Mouse (Mus musculus) right cerebral cortex, adult 2 months (tissue): ENCODE data around the gene Ttc7b.

Experiments used
- DNase-seq, 2 experiments: peaks; one replicate each; pipeline ENCODE4 v3.0.0; 2021 to 2022; ENCODE audit warnings: low spot score in 2 of 2

Gene Ttc7b

DNA sequence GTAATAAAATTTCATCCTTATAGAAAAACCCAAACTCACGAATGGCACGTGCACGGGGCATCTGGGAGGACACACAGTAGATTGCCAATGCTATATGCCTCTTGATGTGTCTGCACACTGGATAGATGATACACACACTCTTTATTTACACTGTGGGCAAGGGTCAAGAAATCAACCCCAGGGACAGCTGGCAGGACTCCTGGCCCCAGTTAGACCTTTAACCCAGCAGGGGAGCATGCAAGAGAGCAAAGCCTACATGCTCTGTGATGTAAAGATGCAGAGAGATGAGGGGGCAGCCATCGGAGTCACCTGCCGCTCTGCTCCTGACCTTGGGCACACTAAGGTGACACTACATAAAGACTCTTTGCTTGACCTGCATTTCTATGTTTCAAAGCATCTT lies 32.3 kb downstream of the Ttc7b start:
- DNase-seq: no peak

DNA sequence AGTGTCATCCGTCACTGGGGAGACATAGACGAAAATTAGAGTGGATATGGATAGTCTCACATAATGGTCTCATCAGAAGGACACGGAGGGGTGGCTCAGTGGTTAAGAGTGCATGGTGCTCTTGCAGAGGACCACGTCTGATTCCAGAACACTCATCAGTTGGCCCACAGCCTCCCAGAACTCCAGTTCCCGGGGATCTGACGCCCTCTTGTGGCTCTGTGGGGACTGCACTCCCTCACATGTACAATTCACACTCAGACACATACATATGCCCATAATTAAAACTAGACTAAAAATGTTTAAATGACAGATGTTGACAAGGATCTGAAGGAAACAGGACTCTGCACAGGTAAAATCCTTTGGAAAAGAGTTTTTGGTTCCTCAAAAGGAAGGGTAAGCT lies 34.4 kb downstream of the Ttc7b start:
- no peak for DNase-seq

DNA sequence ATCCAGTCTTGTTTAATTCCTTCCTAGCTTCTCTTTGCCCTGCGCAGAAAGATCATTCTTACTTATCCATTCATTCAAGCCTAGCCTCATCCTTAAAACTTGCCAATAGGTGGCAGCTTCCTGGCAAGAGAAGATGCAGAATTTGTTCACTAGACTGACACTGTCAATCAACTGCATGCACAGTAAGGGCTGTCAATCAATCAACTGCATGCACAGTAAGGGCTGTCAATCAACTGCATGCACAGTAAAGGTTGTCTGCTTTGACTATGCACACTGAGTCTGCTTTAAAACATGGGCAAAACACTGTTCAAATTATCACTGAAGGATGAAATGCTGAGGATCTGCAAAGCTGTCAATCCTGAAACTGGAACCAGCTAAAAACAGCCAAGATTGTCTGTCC lies 37.6 kb downstream of the Ttc7b start:
- no peak for DNase-seq

DNA sequence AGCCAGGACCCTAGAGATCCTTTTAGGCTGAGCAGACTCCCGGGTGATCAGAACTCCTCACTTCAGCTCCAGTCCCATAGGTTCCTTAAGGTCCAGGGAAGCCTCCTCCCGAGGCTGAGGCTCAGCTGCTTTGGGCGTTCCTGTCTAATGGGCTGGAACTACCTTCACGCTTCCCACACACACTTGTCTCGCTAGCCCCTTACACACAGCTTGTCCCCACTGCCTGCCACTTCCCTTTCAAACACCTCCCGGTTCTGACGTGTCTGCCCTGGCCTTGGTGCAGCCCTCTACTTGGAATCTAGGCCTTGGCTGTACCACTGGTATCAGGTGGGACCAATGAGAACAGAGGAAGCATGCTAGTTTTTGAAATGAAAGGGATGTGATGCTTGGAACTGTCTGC lies 38.4 kb downstream of the Ttc7b start:
- DNase-seq: no peak

DNA sequence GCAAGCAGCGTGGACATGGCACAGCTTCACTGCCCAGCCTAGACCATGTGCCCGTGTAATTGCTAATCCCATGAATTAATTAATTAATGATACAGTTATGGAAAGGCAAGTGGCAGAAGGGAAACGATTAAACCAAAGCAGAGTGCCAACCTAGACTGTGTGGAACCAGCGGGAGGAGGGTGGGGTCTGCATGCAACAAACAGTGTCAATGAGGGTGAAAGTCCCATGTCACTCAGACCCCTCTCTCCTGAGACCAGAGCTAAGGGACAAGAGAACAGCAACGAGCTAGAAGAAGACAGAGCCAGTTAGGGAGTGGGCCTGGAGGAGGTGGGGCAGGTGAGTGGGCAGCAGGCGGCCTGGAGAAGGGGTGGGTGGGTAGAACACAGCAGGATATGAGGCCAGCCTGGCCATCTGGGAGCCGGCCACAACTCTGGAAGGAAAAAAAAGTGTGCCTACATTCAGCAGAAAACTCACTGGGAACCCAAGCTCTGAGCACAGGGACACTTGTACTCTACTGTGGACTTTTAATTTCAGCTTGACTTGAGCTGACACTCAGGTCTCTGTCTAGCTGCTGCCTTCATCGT lies 39.1 kb downstream of the Ttc7b start:
- DNase-seq: no peak

DNA sequence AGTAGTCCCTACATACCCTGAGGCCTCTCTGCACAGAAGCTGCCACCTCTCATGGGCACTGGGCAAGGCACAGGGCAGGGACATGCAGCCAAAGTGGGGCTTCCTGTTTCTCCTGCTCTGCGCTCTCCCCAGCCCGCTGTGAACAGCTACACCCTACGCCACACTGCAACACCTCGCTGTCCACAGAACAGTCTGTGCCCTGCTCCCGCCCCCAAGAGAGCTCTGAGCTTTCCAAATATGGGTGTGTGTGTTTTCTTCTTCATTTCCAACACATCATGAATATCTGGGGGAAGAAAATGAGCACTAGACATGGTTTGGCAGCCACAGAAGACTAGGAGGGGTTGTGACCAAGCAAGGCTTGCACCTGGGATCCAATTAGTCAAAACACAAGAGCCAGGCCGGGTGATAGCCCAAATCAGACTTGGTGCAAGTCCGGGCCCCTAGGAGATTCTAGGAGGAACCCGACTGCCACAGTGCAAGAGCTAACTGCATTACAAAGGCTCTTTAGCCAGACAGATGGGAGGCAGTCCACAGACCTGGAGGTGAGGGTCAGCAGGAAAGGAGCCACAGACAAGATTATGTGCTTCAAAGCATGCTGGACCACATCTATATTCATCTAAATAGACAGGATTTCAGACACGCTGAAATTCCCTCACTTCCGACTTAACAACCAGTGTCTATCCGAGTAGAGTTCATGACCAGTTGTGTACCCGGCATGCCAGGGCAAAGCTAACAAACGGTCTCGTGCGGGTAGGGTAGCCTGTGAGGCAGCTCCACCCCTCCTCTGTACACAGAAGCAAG lies 39.8 kb downstream of the Ttc7b start:
- DNase-seq: peak; percentile 60 to 71

DNA sequence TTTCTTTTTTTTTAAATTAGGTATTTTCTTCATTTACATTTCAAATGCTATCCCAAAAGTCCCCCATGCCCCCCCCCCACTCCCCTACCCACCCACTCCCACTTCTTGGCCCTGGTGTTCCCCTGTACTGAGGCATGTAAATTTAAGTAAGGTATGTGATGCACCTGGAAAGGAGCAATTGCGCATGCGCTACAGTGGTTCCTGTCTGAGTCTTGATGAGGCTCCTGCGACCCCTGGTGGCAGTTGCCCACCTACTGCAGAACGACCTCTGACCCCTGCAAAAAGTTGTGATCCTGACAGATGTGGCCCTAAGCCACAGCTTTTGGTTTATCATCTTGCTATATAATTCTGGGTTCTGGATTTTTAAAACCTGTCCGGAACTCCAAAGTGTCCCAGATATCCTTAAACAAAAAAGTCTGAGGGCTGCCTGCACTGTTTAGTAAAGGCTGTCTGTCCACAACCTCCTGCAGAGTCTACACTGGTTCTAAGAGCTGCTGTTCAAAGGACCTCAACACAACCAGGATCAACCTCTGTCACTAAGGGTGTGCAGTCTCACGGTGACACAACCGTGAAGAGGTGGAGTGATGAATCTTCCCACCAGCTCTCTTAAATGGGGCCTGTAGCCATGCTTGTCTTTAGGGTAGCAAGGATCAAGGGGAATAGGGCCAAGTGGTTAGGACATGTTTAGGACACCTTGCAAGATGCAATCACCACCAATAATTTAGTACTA lies 40.6 kb downstream of the Ttc7b start:
- peak in 1 of 2 experiments; percentile 42 for DNase-seq

DNA sequence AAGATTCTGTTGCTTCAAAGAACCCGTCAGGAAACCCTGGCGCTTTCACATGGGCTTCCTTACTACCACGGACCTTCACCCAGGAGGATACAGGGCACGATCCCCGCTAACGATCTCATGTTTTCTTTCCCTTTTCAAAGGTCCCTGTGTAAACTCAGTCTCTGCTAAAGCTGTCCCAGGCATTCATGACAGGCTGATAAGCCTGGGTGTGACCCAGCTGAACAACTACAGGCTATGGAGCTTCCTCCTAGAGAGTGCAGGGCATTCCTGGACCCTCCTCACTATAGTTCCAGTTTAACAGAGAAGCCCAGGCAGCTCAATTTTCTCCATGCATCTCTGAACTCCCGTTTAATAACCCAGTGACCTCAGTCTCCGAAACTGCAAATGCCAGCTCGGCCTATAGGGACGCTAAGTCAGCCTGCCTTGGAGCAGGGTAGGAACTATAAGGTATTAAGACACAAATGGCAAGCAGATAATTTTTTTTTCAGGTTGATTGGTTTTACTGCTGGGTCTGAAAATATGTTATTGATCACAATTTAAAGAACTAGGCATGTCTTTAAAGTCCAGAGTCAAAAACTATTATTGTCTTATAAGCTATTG lies 41.3 kb downstream of the Ttc7b start:
- DNase-seq: no peak

DNA sequence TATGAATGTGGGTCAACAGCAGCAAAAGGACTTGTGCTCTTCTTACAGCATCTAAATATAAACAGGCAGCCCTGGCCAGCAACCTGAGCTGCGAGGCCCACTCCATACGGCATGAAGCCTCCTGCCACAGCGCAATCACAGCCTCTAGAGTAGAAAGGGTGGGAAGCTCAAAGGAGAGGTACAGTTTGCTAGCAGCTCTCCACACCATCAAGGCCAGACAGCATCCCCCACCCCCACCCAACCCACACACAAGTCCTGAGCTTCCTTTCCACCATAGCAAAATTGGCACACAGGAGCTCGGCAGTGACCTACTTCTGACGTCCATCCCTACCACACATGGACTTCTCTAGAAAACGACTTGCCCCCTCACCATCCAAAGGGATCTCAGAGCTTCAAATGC lies 42.0 kb downstream of the Ttc7b start:
- DNase-seq: peak in 1 of 2 experiments; percentile 48

DNA sequence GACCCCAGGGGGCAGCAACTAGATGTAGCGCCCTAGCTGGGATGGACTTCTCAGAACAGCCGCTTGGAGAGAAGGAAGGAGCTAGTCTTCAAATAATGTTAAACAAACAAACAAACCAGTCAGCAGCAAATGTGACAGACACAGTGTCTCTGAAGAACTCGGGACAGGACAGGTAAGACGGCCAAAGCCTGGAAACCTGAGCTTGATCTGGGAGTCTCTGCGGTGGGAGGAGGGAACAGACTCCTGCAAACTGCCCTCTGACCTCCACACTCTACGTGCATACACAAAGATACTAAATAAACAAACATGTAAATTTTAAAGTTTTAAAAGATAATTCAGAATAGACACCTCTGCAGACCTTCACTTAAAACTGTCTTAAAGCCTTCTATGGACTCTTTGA lies 42.5 kb downstream of the Ttc7b start:
- DNase-seq: no peak

DNA sequence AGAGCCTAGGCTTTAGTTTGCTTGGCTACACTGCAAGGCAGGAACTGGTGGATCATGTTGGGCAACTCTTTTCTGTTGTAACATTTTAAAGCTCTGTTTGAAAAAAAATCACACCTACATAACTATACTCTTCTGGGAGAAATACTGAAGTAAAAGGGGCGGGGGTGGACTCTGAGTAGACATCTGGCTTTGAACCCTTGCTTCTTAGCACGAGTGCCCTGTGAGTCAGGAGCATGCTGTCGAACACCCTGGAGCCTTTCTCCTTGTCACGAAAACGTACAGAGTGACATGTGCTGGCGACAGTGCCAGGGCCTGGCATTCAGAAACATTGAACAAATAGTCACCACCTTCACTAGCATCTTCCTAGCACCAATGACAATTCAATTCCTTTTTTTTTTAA lies 43.2 kb downstream of the Ttc7b start:
- peak; percentile 66 to 70 for DNase-seq

DNA sequence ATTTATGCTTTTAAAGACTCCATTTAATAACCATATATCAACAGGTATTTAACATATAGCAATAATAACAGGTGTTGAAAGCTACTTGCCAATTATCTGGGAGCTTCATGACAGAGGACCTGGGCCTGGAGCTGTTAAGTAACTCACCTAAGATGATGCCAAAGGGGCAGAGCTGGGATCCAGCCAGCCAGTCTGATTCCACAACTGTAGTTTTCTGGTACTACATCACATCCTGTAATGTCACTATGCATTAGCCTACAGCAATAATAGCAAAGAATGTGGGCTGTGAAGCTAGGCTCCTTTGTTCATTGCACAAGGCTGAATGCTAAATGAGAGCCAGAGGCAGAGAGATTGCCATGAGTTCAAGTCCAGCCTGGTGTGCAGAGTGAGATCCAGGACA lies 44.3 kb downstream of the Ttc7b start:
- DNase-seq: no peak

DNA sequence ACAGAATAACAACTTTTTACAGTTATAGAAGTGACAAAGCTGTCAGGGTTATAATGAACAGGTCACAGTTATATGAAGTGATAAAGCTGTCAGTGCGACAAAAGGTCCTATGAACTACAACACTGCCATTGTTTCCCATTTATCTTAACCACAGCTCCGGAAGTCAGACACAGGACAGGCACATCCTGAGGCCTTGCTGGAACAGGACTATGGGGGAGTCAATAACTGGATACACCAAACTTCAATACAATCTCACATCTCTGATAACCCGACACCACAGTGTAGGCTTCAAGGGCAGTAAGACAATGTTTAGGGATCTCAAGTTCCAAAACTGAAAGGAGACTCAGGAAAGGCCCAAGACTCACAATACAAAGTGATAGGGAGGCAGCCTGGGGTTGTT lies 45.1 kb downstream of the Ttc7b start:
- no peak for DNase-seq

DNA sequence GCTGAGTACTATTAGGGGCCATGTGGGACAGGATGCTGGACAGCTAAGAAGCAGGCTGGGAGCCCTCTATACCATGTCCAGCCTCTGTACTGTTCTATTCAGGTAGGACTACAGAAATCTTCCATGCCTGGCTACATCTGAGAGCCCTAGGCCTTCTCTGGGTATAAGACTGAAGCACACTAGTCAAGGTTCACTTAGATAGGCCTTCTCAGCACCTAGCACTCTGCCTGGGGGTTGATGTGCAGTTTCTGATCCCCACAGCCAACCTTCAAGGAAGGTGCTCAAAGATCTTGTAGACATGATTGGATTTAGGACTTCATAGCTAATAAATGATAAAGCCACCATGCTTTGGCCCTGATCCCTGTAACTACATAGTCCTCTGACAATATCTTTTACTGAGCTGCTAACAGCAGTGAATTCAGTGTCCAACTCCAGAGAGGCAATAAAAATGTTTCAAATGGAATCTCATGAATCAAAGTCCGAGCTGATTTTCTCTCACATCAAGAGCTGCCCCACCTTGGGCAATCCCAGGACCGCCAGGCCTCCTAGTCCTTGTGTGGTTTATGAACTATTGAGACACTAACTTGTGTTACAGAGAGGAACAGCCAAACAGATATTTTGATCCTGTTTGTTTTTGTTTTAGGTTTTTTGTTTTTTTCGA lies 45.8 kb downstream of the Ttc7b start:
- DNase-seq: no peak

DNA sequence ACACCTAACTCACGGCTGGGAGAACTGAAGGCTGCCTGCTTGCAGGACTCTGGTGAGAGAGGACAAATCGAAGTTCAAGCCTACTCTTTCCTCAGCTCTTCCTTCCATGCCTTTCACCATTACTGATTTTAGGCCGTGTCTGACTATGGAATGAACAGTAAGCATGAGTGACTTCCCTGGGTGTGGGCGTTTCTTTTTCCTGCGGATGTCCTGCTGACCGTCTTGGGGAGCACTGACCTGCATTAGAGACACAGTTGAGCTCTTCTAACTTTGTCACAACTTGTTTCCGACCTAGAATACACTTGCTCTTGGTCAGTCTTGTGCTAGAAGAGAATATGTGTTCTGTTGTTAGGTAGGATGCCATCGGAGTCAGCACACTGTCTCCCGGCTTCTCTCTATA lies 50.3 kb downstream of the Ttc7b start:
- DNase-seq: no peak

DNA sequence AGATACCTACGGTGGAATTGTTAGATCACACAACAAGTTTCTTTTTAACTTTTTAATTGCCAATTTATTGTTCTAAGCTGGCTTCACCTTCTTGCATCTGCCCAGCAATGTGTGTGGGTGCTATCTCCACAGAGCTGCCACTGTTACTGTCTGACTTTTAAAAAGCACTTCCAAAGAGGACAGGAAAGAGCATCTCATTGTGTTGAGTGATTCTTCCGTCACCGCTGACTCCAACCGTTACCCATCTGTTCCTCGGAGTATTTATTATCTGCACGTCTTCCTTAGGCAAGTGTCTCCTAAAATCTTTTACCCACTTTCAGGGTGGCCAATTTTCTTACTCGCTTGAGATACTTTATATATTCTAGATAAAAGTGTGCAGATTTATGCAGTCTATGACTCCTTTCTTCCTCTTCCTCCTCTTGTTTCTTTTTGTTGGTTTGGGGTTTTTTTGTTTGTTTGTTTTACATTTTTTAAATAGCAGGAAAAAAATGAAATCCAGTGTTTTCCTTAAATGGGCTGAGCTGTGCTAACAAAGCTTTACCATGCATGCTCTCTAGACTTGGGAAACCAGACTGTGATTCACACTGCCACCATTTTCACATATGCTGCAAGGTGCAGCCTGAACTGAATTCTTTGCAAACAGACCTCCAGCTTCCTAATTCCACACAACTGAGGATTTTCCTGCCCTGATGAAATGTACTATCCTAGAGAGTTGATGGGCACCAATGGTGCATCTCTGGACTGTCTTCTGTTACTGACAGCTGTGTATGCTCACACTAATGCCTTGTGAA lies 50.9 kb downstream of the Ttc7b start:
- DNase-seq: no peak

DNA sequence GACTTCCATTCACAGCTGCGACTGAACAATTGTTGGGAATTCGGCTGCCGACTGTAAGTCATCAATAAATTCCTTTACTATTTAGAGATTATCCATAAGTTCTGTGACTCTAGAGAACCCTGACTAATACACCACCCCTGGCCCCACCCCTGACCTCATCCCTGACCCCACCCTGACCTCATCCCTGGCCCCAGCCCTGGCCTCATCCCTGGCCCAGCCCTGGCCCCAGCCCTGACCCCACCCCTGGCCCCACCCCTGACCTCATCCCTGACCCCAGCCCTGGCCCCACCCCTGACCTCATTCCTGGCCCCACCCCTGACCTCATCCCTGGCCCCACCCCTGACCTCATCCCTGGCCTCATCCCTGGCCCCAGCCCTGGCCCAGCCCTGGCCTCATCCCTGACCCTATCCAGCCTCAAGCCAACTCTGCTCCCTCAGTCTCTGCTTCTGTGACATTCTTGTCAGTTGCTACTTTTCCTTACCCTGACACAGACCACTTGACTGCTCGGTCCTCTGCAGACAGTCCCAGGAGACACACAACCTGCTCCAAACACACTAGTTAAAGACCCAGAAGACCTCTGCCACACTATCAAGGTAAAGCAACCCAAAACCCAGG lies 55.4 kb downstream of the Ttc7b start:
- no peak for DNase-seq

DNA sequence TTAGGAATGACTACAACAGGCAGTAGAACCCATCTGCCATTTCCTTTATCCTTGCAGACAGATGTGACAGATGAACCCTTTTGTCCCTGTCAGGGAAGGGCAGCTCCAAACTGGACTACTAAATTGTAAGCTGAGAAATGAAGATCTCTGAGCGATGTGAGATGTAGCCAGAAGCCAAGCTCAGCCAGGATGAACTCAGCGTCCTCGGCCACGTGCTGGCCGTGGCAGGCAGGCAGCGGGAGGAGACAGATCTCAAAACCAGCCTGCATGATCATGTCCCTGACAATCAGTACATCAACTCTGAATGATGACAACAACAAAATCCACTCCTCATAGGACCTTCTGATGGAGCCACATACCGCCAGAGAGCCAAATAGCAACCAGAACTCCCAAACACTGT lies 62.9 kb downstream of the Ttc7b start:
- no peak for DNase-seq

DNA sequence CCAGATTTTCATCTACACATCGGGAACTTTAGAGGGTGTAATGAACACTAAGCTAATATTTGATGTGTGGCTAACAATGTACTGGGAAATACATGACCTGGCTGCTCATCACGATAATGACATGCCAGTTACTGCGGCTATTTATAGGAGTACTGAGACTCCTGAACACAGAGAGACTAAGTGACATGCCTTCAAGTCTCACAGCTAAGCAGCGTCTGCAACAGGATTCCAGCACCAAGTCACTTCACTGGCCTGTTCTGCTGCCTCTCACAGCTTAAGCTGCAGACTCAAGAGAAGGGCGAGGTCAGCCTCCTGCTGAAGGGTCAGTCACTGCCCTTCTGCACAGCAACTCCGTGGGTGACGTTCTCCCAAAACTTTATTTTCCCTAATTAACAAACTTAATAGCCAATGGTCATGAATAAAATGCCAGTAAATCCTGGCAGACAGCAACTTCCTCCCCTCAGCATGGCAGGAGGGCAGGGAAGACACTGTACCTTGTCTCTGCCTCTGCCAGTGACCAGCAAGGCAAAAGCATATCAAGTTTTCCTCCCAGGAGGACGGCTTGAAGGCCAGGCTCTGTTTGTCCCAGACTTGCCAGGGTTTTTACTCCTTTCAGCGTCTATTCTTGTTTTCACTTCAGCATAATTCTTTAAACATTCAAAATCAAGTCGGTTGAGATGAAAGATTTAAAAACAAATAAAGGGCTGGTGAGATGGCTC lies 64.2 kb downstream of the Ttc7b start:
- no peak for DNase-seq

DNA sequence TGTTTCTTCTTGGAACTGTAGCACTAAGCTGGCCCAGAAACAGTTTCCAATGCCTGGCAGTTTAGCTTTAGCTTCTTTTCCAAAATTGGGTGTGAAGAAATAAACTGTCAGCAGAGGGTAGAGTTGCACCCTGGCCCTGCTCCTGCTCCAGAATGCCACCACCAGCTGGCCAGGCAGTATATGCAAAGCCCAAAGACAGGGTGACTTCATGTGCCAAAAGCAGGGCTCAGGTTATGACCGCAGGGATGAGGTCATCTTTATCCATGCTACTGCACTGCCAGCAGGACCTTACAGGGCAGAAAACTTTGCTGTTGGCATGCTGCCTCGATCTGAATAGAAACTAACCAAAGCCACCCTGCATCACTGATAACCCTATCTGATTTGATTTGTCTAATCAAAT lies 65.2 kb downstream of the Ttc7b start:
- no peak for DNase-seq
